Mouse (Mus musculus) MEL (cell line): ENCODE results near the gene Mapt.

Experiments
- CHD1 ChIP-seq: IDR thresholded peaks from 2 replicates; pipeline ENCODE4 v1.6.1; 2012; ENCODE audit warnings: low read depth, mild to moderate bottlenecking, inconsistent platforms, low read length, improper control_type of control experiment
- CTCF ChIP-seq, 3 experiments: IDR thresholded peaks in 2 of 3; conservative IDR thresholded peaks in 1 of 3; 2 replicates each; pipeline ENCODE4 v1.5.1; 2011 to 2012; ENCODE audit warnings: low read length in 3 of 3, low read depth in 2 of 3, mild to moderate bottlenecking in 2 of 3, improper control_type of control experiment in 1 of 3, inconsistent platforms in 1 of 3, mixed read lengths in 1 of 3, moderate library complexity in 1 of 3; ENCODE audit not compliant: control insufficient read depth in 1 of 3, insufficient read depth in 1 of 3, poor library complexity in 1 of 3, severe bottlenecking in 1 of 3
- E2F4 ChIP-seq: IDR thresholded peaks from 2 replicates; pipeline ENCODE4 v1.6.1; 2011; ENCODE audit warnings: low read depth, low read length, improper control_type of control experiment, borderline replicate concordance
- EP300 ChIP-seq, 2 experiments: IDR thresholded peaks; 2 replicates each; pipeline ENCODE4 v1.6.1; 2011; ENCODE audit warnings: improper control_type of control experiment in 2 of 2, low read length in 2 of 2, low read depth in 1 of 2, mild to moderate bottlenecking in 1 of 2
- KAT2A ChIP-seq: conservative IDR thresholded peaks from 2 replicates; pipeline ENCODE4 v1.6.1; 2012; ENCODE audit warnings: low read depth, low read length, improper control_type of control experiment, inconsistent platforms
- MAFK ChIP-seq: IDR thresholded peaks from 2 replicates; pipeline ENCODE4 v1.6.1; 2011; ENCODE audit warnings: low read depth, mild to moderate bottlenecking, low read length, improper control_type of control experiment, borderline replicate concordance
- MAX ChIP-seq: IDR thresholded peaks from 2 replicates; pipeline ENCODE4 v1.6.1; 2011; ENCODE audit warnings: low read length, improper control_type of control experiment
- POLR2A ChIP-seq, 2 experiments: IDR thresholded peaks; 2 replicates each; pipeline ENCODE4 v1.6.1; 2011 to 2012; ENCODE audit warnings: low read length in 2 of 2, mild to moderate bottlenecking in 2 of 2, control low read depth in 1 of 2, improper control_type of control experiment in 1 of 2, low read depth in 1 of 2, moderate library complexity in 1 of 2; ENCODE audit not compliant: control insufficient read depth in 1 of 2, insufficient read depth in 1 of 2, poor library complexity in 1 of 2
- SMC3 ChIP-seq: IDR thresholded peaks from 2 replicates; pipeline ENCODE4 v1.6.1; 2011; ENCODE audit warnings: low read depth, low read length, improper control_type of control experiment
- TAL1 ChIP-seq: IDR thresholded peaks from 2 replicates; pipeline ENCODE4 v1.6.1; 2012; ENCODE audit warnings: mild to moderate bottlenecking, inconsistent platforms, low read length, moderate library complexity, mixed read lengths
- USF1 ChIP-seq: IDR thresholded peaks from 2 replicates; pipeline ENCODE4 v1.6.1; 2014; ENCODE audit warnings: low read depth, mild to moderate bottlenecking, inconsistent platforms, low read length, improper control_type of control experiment, moderate library complexity
- ZMIZ1 ChIP-seq: IDR thresholded peaks from 2 replicates; pipeline ENCODE4 v1.6.1; 2012; ENCODE audit warnings: low read depth, mild to moderate bottlenecking, inconsistent platforms, low read length, improper control_type of control experiment, moderate library complexity
- ZNF384 ChIP-seq: IDR thresholded peaks from 2 replicates; pipeline ENCODE4 v1.6.1; 2012; ENCODE audit warnings: low read depth, mild to moderate bottlenecking, inconsistent platforms, low read length, improper control_type of control experiment

DNA sequence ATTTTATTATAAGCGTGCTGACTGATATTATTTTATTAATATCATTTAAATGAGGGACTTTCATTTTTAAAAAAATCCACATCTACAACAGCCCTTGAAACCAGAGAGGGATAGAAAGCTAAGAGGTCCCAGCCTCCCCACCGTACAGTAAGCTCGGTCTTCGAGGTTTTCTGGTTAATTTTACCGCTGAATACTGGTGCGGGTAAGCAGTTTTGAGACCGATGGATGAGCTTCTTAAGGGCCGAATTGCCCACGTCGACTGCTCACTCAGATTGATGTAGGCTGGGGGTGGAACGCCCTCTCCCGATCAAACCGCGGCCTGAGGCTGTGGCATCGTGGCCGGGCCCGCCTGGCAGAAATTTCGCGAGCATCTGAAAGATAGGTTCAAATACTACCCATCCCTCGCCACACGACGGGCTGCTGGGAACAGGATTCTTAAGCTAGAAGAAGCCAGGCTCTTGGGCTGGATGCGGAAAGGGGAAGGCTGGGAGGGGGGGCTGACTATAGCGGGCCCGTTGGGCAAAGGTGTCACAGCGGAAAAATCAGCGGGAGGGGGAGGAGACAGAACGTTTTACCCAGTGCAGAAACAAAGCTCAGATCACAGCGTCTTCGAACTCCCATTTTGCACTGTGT, 2.5 kb downstream of the Mapt start:
- TF ChIP-seq CHD1 (no peak), ZMIZ1 (no peak), KAT2A (no peak), CTCF (IDR thresholded peaks at IDR 0.05 in 2 of 3, conservative IDR thresholded peaks at IDR 0.05 in 1 of 3; ENCODE audit: control insufficient read depth in 1 of 3, insufficient read depth in 1 of 3, low read depth in 2 of 3, low read length in 3 of 3, poor library complexity in 1 of 3, severe bottlenecking in 1 of 3) (no peak), POLR2A (IDR thresholded peaks at IDR 0.05; ENCODE audit: control insufficient read depth in 1 of 2, insufficient read depth in 1 of 2, low read depth in 1 of 2, low read length in 2 of 2, poor library complexity in 1 of 2) (no peak), TAL1 (no peak), MAFK (no peak), MAX (no peak), E2F4 (no peak), EP300 (IDR thresholded peaks at IDR 0.05; ENCODE audit: low read depth in 1 of 2, low read length in 2 of 2) (no peak), USF1 (no peak), ZNF384 (no peak), SMC3 (no peak)
